Comparison of ENCODE assay signal across 10 mouse cellular contexts in the genomic region with DNA sequence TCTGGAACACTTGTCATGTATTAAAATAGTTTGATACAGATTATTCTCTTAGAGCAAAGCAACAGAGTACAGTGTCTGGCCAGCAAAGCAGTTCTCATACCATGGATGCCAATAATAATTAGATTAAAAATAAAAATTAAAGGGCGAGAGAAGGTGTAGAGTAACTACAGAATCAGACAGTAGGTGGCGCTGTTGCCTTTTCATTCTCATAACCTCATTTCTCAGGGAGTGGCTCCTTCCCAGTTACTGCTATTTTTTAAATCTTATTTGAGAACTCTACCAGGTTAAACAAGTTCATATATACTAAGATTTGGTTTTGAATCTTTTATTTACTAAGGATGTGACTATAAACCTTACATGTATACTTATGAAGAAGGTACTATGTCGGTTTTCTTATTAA.
A peak's percentile ranks its signal among the peaks of the same experiment; 100 is the strongest.
DNase-seq lines count a peak whose midpoint lies in the region; ATAC-seq and TF ChIP-seq lines count a peak whose summit lies in the region.
"Had no signal": no experiment of that assay in that cellular context is flagged by ENCODE, and none has a peak within 500 bp of the region (broad histone marks: within the 10 kb centered on the region; RNA-seq: fewer than 3 reads in every experiment).

No protein-coding gene starts in this region.

- H3K27me3 ChIP-seq in hindbrain, embryonic 11.5 days (ENCODE audit: control insufficient read depth, insufficient read depth, low read length) = no peaks in the 10 kb centered on the region
- H3K27me3 ChIP-seq in hindbrain, embryonic 13.5 days = no peaks in the 10 kb centered on the region
- no peaks in the 10 kb centered on the region; a peak in 1 of 4 replicates for H3K27me3 ChIP-seq in MEL (ENCODE audit: control insufficient read depth in 1 of 2, insufficient read depth in 2 of 2, low read length in 2 of 2)
- H3K27me3 ChIP-seq: embryonic facial prominence, embryonic 13.5 days; liver, embryonic 13.5 days had no signal

- intact Hi-C loops in left cerebral cortex, postnatal 10 days (cut with DNase I) = loop anchor here (10.0 kb wide), 1 partner anchor 252 kb away; no protein-coding TSS in a partner anchor

- H3K79me2 ChIP-seq in MEL (ENCODE audit: control insufficient read depth, insufficient read depth, low read length, poor library complexity) = no peaks in the 10 kb centered on the region

- no peak overlapping the region for H3K4me3 ChIP-seq in hindbrain, embryonic 11.5 days (ENCODE audit: low read depth, low read length)
- no peak overlapping the region for H3K4me3 ChIP-seq in hindbrain, embryonic 13.5 days
- no peak overlapping the region for H3K4me3 ChIP-seq in MEL (ENCODE audit: control insufficient read depth in 1 of 2, insufficient read depth in 1 of 2, low read depth in 2 of 2, low read length in 2 of 2)
- H3K4me3 ChIP-seq: embryonic facial prominence, embryonic 13.5 days; liver, embryonic 13.5 days had no signal

- TF ChIP-seq POLR2A in MEL (IDR thresholded peaks at IDR 0.05; ENCODE audit: control insufficient read depth in 1 of 2, insufficient read depth in 1 of 2, low read depth in 1 of 2, low read length in 2 of 2, poor library complexity in 1 of 2) = no peak

- DNase-seq in hindbrain, embryonic 11.5 days (ENCODE audit: low spot score) = peak; percentile 77
- DNase-seq in MEL (ENCODE audit: low read depth, low spot score) = peak; percentile 75
- peak; percentile 6 for DNase-seq in cerebellum, adult 9-11 months
- peak; percentile 38 to 48 for DNase-seq in left cerebral cortex, postnatal 10 days (ENCODE audit: extremely low spot score in 1 of 2, low spot score in 2 of 2)
- DNase-seq in naive thymus-derived CD4-positive, alpha-beta T cell, adult 2 months (ENCODE audit: low read depth) = peak; percentile 12
- no peak for DNase-seq in gastrocnemius, adult 8-10 months (ENCODE audit: low spot score in 2 of 2)
- DNase-seq: liver, embryonic 13.5 days had no signal

- TF ChIP-seq CTCF in MEL (IDR thresholded peaks at IDR 0.05 in 2 of 3, conservative IDR thresholded peaks at IDR 0.05 in 1 of 3; ENCODE audit: control insufficient read depth in 1 of 3, insufficient read depth in 1 of 3, low read depth in 2 of 3, low read length in 3 of 3, poor library complexity in 1 of 3, severe bottlenecking in 1 of 3) = peak; percentile 52 to 83 (median 55)

- no peak overlapping the region for H3K27ac ChIP-seq in hindbrain, embryonic 11.5 days (ENCODE audit: low read depth, low read length)
- no peak overlapping the region for H3K27ac ChIP-seq in hindbrain, embryonic 13.5 days
- no peak overlapping the region for H3K27ac ChIP-seq in MEL (ENCODE audit: control insufficient read depth, low read depth, low read length)
- H3K27ac ChIP-seq: embryonic facial prominence, embryonic 13.5 days; liver, embryonic 13.5 days had no signal

- no peak overlapping the region for H3K4me2 ChIP-seq in hindbrain, embryonic 11.5 days (replicated peaks; ENCODE audit: low read depth, low read length)
- no peak overlapping the region for H3K4me2 ChIP-seq in hindbrain, embryonic 13.5 days
- H3K4me2 ChIP-seq: embryonic facial prominence, embryonic 13.5 days; liver, embryonic 13.5 days had no signal

- WGBS in hindbrain, embryonic 11.5 days = 32% methylated on average over 3 of the region's 3 CpGs
- 29% methylated on average over 3 of the region's 3 CpGs for WGBS in hindbrain, embryonic 13.5 days

- H3K36me3 ChIP-seq in hindbrain, embryonic 11.5 days (ENCODE audit: control insufficient read depth, insufficient read depth, low read length) = no peaks in the 10 kb centered on the region
- no peaks in the 10 kb centered on the region for H3K36me3 ChIP-seq in hindbrain, embryonic 13.5 days
- no peaks in the 10 kb centered on the region for H3K36me3 ChIP-seq in MEL (ENCODE audit: control insufficient read depth in 1 of 2, insufficient read depth in 2 of 2, low read length in 2 of 2)
- H3K36me3 ChIP-seq: embryonic facial prominence, embryonic 13.5 days; liver, embryonic 13.5 days had no signal

- TF ChIP-seq RAD21 in MEL (IDR thresholded peaks at IDR 0.05; ENCODE audit: low read depth, low read length) = peak; percentile 96

- no peak for TF ChIP-seq EP300 in MEL (IDR thresholded peaks at IDR 0.05; ENCODE audit: low read depth in 1 of 2, low read length in 2 of 2)

- no peaks in the 10 kb centered on the region for H3K9me3 ChIP-seq in hindbrain, embryonic 11.5 days (ENCODE audit: control insufficient read depth, low read length)
- no peaks in the 10 kb centered on the region for H3K9me3 ChIP-seq in hindbrain, embryonic 13.5 days
- no peaks in the 10 kb centered on the region for H3K9me3 ChIP-seq in MEL (replicated peaks; ENCODE audit: insufficient read depth, low read length)
- H3K9me3 ChIP-seq: embryonic facial prominence, embryonic 13.5 days; liver, embryonic 13.5 days had no signal

- no peak overlapping the region for H3K9ac ChIP-seq in hindbrain, embryonic 11.5 days (ENCODE audit: low read depth, low read length)
- H3K9ac ChIP-seq in hindbrain, embryonic 13.5 days = no peak overlapping the region
- H3K9ac ChIP-seq in MEL (ENCODE audit: control insufficient read depth, low read depth, low read length, poor library complexity, severe bottlenecking) = no peak overlapping the region
- H3K9ac ChIP-seq: embryonic facial prominence, embryonic 13.5 days; liver, embryonic 13.5 days had no signal

- H3K4me1 ChIP-seq in hindbrain, embryonic 11.5 days (replicated peaks; ENCODE audit: control insufficient read depth, insufficient read depth, low read length) = no peaks in the 10 kb centered on the region
- no peaks in the 10 kb centered on the region for H3K4me1 ChIP-seq in hindbrain, embryonic 13.5 days (replicated peaks)
- no peaks in the 10 kb centered on the region for H3K4me1 ChIP-seq in MEL (ENCODE audit: control insufficient read depth in 1 of 2, insufficient read depth in 2 of 2, low read length in 2 of 2)
- H3K4me1 ChIP-seq: embryonic facial prominence, embryonic 13.5 days; liver, embryonic 13.5 days had no signal

- ATAC-seq in hindbrain, embryonic 11.5 days (ENCODE audit: low FRiP score) = 0 out of 2 replicates have a peak, but pooled peaks have one; percentile 22
- no peak for ATAC-seq in hindbrain, embryonic 13.5 days (ENCODE audit: low FRiP score)
- peak; percentile 50; the same call in 1 of the 2 replicates for ATAC-seq in granulocyte monocyte progenitor cell, adult 5-6 weeks (replicated peaks; ENCODE audit: poor library complexity, severe bottlenecking)

TF ChIP-seq in MEL, 35 proteins besides CTCF, POLR2A, EP300 and RAD21:
- TF ChIP-seq KAT2A (conservative IDR thresholded peaks at IDR 0.05; ENCODE audit: low read depth, low read length) (no peak), ZC3H11A (IDR thresholded peaks at IDR 0.05; ENCODE audit: low read depth, low read length) (peak; percentile 92), SMC3 (IDR thresholded peaks at IDR 0.05; ENCODE audit: low read depth, low read length) (peak; percentile 88), POLR2AphosphoS5 (IDR thresholded peaks at IDR 0.05; ENCODE audit: borderline replicate concordance, low read depth, low read length) (no peak), CHD2 (IDR thresholded peaks at IDR 0.05; ENCODE audit: low read length) (no peak), ETS1 (IDR thresholded peaks at IDR 0.05; ENCODE audit: low read depth, low read length) (no peak)
TF ChIP-seq in MEL: peak in this region for 2.

Comparison
In these comparisons a context has a peak if more than half of its experiments do, and no peak if none do; other contexts are left out.
1. DNase-seq: peak in hindbrain, embryonic 11.5 days (single experiment), MEL (single experiment), cerebellum, adult 9-11 months (single experiment), left cerebral cortex, postnatal 10 days (2 of 2) and naive thymus-derived CD4-positive, alpha-beta T cell, adult 2 months (single experiment); none in gastrocnemius, adult 8-10 months (0 of 2).